Mouse (Mus musculus): ENCODE measurements around the gene D430042O09Rik.

The D430042O09Rik gene

GRCm38 (mm10) chr7:125872202-125872580 is 164.5 kb downstream of the D430042O09Rik start:
- in situ Hi-C loops (cut with MboI, MseI) = no loop called here

GRCm38 (mm10) chr7:125872874-125873273 is 165.2 kb downstream of the D430042O09Rik start:
- in situ Hi-C loops (cut with MboI, MseI) = no loop called here

- in situ Hi-C loops (cut with MboI, MseI) = no loop called here
These were observed 166.3 kb downstream of the D430042O09Rik start for GRCm38 (mm10) chr7:125873971-125874495.

GRCm38 (mm10) chr7:125878040-125878439 is 170.4 kb downstream of the D430042O09Rik start:
- in situ Hi-C loops (cut with MboI, MseI) = no loop called here

- in situ Hi-C loops (cut with MboI, MseI) = no loop called here
These were observed 175.5 kb downstream of the D430042O09Rik start for GRCm38 (mm10) chr7:125883232-125883631.

GRCm38 (mm10) chr7:125886116-125886680 is 178.5 kb downstream of the D430042O09Rik start:
- in situ Hi-C loops (cut with MboI, MseI) = no loop called here

- in situ Hi-C loops (cut with MboI, MseI) = no loop called here
These were observed 179.4 kb downstream of the D430042O09Rik start for GRCm38 (mm10) chr7:125887124-125887523.

GRCm38 (mm10) chr7:125887761-125888160 is 180.1 kb downstream of the D430042O09Rik start:
- in situ Hi-C loops (cut with MboI, MseI) = no loop called here

- in situ Hi-C loops (cut with MboI, MseI) = no loop called here
These were observed 180.7 kb downstream of the D430042O09Rik start for GRCm38 (mm10) chr7:125888373-125888772.

GRCm38 (mm10) chr7:125893621-125894020 is 185.9 kb downstream of the D430042O09Rik start:
- in situ Hi-C loops (cut with MboI, MseI) = no loop called here

GRCm38 (mm10) chr7:125897059-125897458 is 189.4 kb downstream of the D430042O09Rik start:
- in situ Hi-C loops (cut with MboI, MseI) = no loop called here

GRCm38 (mm10) chr7:125899036-125899435 is 191.3 kb downstream of the D430042O09Rik start:
- in situ Hi-C loops (cut with MboI, MseI) = no loop called here

GRCm38 (mm10) chr7:125899916-125900315 is 192.2 kb downstream of the D430042O09Rik start:
- in situ Hi-C loops (cut with MboI, MseI) = no loop called here

GRCm38 (mm10) chr7:125900386-125901161 is 192.9 kb downstream of the D430042O09Rik start:
- in situ Hi-C loops (cut with MboI, MseI) = no loop called here

- in situ Hi-C loops (cut with MboI, MseI) = no loop called here
These were observed 213.1 kb downstream of the D430042O09Rik start for GRCm38 (mm10) chr7:125920801-125921200.

GRCm38 (mm10) chr7:125924044-125924443 is 216.4 kb downstream of the D430042O09Rik start:
- in situ Hi-C loops (cut with MboI, MseI) = no loop called here

Measured in T-helper 17 cell (primary cell).